22 mouse cellular contexts compared by ENCODE assay signal in genomic region chr1:137865030-137865429, GRCm38 (mm10).
DNase-seq lines count a peak whose midpoint lies in the region; ATAC-seq and TF ChIP-seq lines count a peak whose summit lies in the region.
"Had no signal": no experiment of that assay in that cellular context is flagged by ENCODE, and none has a peak within 500 bp of the region (broad histone marks: within the 10 kb centered on the region; RNA-seq: fewer than 3 reads in every experiment).

No protein-coding gene starts in this region.

- dilution Hi-C loops in CH12.LX (cut with MboI; ENCODE audit: extremely low pct_ligation_motif_present, extremely low pct_unique_long_range_greater_than_20kb, low sequenced_read_pairs), result no loop called here

- peaks cover 8 to 24% of the 10 kb centered on the region in 2 experiments for H3K4me1 ChIP-seq in CH12.LX (ENCODE audit: control insufficient read depth in 1 of 2, insufficient read depth in 2 of 2)
- H3K4me1 ChIP-seq: embryonic facial prominence, embryonic 15.5 days; forebrain, embryonic 15.5 days; hindbrain, embryonic 10.5 days had no signal

- peak; percentile 23 for DNase-seq in lung, postnatal 36 days
- no peak for DNase-seq in lung, adult 18-20 months
- DNase-seq in CH12.LX (ENCODE audit: extremely low read depth), result peak; percentile 83
- DNase-seq in splenic B cell, adult 2 months (ENCODE audit: low read depth, low spot score), result peak; percentile 59
- no peak for DNase-seq in kidney, postnatal 10 days
- DNase-seq in right cerebral cortex, adult 2 months (ENCODE audit: low spot score in 2 of 2), result no peak
- DNase-seq in ovary, postnatal 36 days (ENCODE audit: low spot score), result no peak
- DNase-seq: adrenal gland, postnatal 14 days; cerebellum, adult 18-20 months; cerebellum, adult 9-11 months; embryo, embryonic 11 days; gastrocnemius, postnatal 36 days; heart, adult 2 months had no signal

- no peak overlapping the region for H3K4me3 ChIP-seq in CH12.LX (replicated peaks in 1 of 3; ENCODE audit: low read depth in 2 of 3, low read length in 2 of 3, poor library complexity in 1 of 3)
- H3K4me3 ChIP-seq: embryonic facial prominence, embryonic 15.5 days; erythroblast, embryonic 14.5 days; forebrain, embryonic 15.5 days; heart, adult 2 months; hindbrain, embryonic 10.5 days had no signal

- H3K9me3 ChIP-seq in CH12.LX (replicated peaks; ENCODE audit: low read length), result no peaks in the 10 kb centered on the region
- H3K9me3 ChIP-seq: embryonic facial prominence, embryonic 15.5 days; forebrain, embryonic 15.5 days; hindbrain, embryonic 10.5 days had no signal

- TF ChIP-seq POLR2A in CH12.LX (IDR thresholded peaks at IDR 0.05; ENCODE audit: low read depth, low read length), result no peak

- H3K36me3 ChIP-seq in CH12.LX (replicated peaks in 1 of 2; ENCODE audit: control insufficient read depth in 1 of 2, insufficient read depth in 1 of 2, low read length in 1 of 2), result no peaks in the 10 kb centered on the region
- H3K36me3 ChIP-seq in splenic B cell, adult 2 months (ENCODE audit: control insufficient read depth, insufficient read depth, low read length, poor library complexity, severe bottlenecking), result no peaks in the 10 kb centered on the region
- H3K36me3 ChIP-seq: embryonic facial prominence, embryonic 15.5 days; forebrain, embryonic 15.5 days; hindbrain, embryonic 10.5 days had no signal

- no peaks in the 10 kb centered on the region for H3K27me3 ChIP-seq in CH12.LX (replicated peaks)
- H3K27me3 ChIP-seq in splenic B cell, adult 2 months (ENCODE audit: control insufficient read depth, insufficient read depth, low read length, poor library complexity, severe bottlenecking), result no peaks in the 10 kb centered on the region
- H3K27me3 ChIP-seq: embryonic facial prominence, embryonic 15.5 days; forebrain, embryonic 15.5 days; Patski had no signal

- no peak overlapping the region for H3K27ac ChIP-seq in CH12.LX (ENCODE audit: insufficient read depth, low read depth)
- H3K27ac ChIP-seq: embryonic facial prominence, embryonic 15.5 days; forebrain, embryonic 15.5 days; heart, adult 2 months; hindbrain, embryonic 10.5 days; hindbrain, embryonic 14.5 days had no signal

- no peak overlapping the region for H3K9ac ChIP-seq in CH12.LX (ENCODE audit: insufficient read depth, low read depth)
- H3K9ac ChIP-seq: embryonic facial prominence, embryonic 15.5 days; forebrain, embryonic 15.5 days; hindbrain, embryonic 14.5 days had no signal

- in situ Hi-C loops in CH12.LX (cut with MboI; ENCODE audit: low pct_ligation_motif_present, low pct_unique_long_range_greater_than_20kb, low sequenced_read_pairs), result no loop called here

- TF ChIP-seq RAD21 in CH12.LX (IDR thresholded peaks at IDR 0.05; ENCODE audit: low read depth, low read length), result no peak

- H3K4me2 ChIP-seq in CH12.LX (ENCODE audit: insufficient read depth, low read depth, poor library complexity, severe bottlenecking), result no peak overlapping the region
- H3K4me2 ChIP-seq: embryonic facial prominence, embryonic 15.5 days; forebrain, embryonic 15.5 days; heart, embryonic 11.5 days; hindbrain, embryonic 14.5 days had no signal

- peak; percentile 83 for ATAC-seq in granulocyte monocyte progenitor cell, adult 5-6 weeks (replicated peaks; ENCODE audit: poor library complexity, severe bottlenecking)
- ATAC-seq: activated CD4-positive, CD25-positive, alpha-beta regulatory T cell, adult 4 months; forebrain, embryonic 15.5 days; Patski had no signal

- peak; percentile 90 for TF ChIP-seq EP300 in CH12.LX (IDR thresholded peaks at IDR 0.05; ENCODE audit: low read length)

- no peak for TF ChIP-seq CTCF in CH12.LX (conservative IDR thresholded peaks at IDR 0.05 in 1 of 2, IDR thresholded peaks at IDR 0.05 in 1 of 2; ENCODE audit: low read depth in 2 of 2, low read length in 2 of 2)

- no peaks in the 10 kb centered on the region for H3K79me2 ChIP-seq in CH12.LX (replicated peaks; ENCODE audit: control insufficient read depth, extremely low read depth, insufficient read depth, poor library complexity, severe bottlenecking)

TF ChIP-seq in CH12.LX, 34 proteins besides CTCF, POLR2A, EP300 and RAD21:
- TF ChIP-seq SMC3 (IDR thresholded peaks at IDR 0.05; ENCODE audit: low read depth, low read length) (no peak), ETS1 (conservative IDR thresholded peaks at IDR 0.05; ENCODE audit: low read depth, low read length) (peak; percentile 23; the same call in 1 of the 2 replicates), IRF4 (IDR thresholded peaks at IDR 0.05; ENCODE audit: low read depth, low read length) (peak; percentile 90), MYC (IDR thresholded peaks at IDR 0.05; ENCODE audit: low read depth, low read length) (no peak), UBTF (IDR thresholded peaks at IDR 0.05; ENCODE audit: low read depth, low read length) (no peak), JUND (conservative IDR thresholded peaks at IDR 0.05; ENCODE audit: low read depth, low read length) (peak; percentile 78), SIN3A (IDR thresholded peaks at IDR 0.05; ENCODE audit: low read length) (no peak), BHLHE40 (IDR thresholded peaks at IDR 0.05; ENCODE audit: low read depth, low read length) (0 out of 2 replicates have a peak, but pooled peaks have one; percentile 8), KAT2A (IDR thresholded peaks at IDR 0.05; ENCODE audit: insufficient replicate concordance, low read length) (no peak), TCF12 (IDR thresholded peaks at IDR 0.05; ENCODE audit: low read depth, low read length) (peak; percentile 45; the same call in 1 of the 2 replicates), MAX (IDR thresholded peaks at IDR 0.05; ENCODE audit: low read length) (no peak), ZKSCAN1 (IDR thresholded peaks at IDR 0.05; ENCODE audit: borderline replicate concordance, low read depth, low read length) (no peak), MEF2A (IDR thresholded peaks at IDR 0.05; ENCODE audit: borderline replicate concordance, low read depth, low read length) (no peak)

Comparison
In these comparisons a context has a peak if more than half of its experiments do, and no peak if none do; other contexts are left out.
1. DNase-seq: peak in lung, postnatal 36 days (single experiment), CH12.LX (single experiment) and splenic B cell, adult 2 months (single experiment); none in lung, adult 18-20 months (0 of 2), kidney, postnatal 10 days (single experiment), right cerebral cortex, adult 2 months (0 of 2) and ovary, postnatal 36 days (single experiment).